Mouse (Mus musculus): ENCODE measurements around the gene Sephs1. TPM values are rescaled to one million over a fixed set of nuclear protein-coding genes. Genes with fewer than 3 reads are reported as not detected.

Sephs1 gene
- polyA plus RNA-seq, 1 experiment: 15.9 TPM

- no peak overlapping the region for H3K4me2 ChIP-seq (ENCODE audit: low read depth)
- H3K4me3 ChIP-seq: no peak overlapping the region
These were observed 8.0 kb upstream of the Sephs1 start for GRCm38 (mm10) chr2:4873331-4873730.

GRCm38 (mm10) chr2:4875090-4875489, 6.3 kb upstream of the Sephs1 start:
- H3K79me2 ChIP-seq (ENCODE audit: control insufficient read depth, insufficient read depth): no peaks in the 10 kb centered on the region
- no peak overlapping the region for H3ac ChIP-seq (ENCODE audit: control insufficient read depth, insufficient read length)
- TF ChIP-seq TCF12 (IDR thresholded peaks at IDR 0.05; ENCODE audit: insufficient read depth, poor library complexity, severe bottlenecking) (no peak), REST (IDR thresholded peaks at IDR 0.05; ENCODE audit: insufficient read depth, insufficient read length) (no peak), MYOG (IDR thresholded peaks at IDR 0.05; ENCODE audit: control insufficient read depth in 1 of 3, insufficient read depth in 1 of 3, insufficient read length in 2 of 3, low read depth in 2 of 3) (no peak), E2F4 (IDR thresholded peaks at IDR 0.05; ENCODE audit: insufficient read depth) (no peak), SRF (IDR thresholded peaks at IDR 0.05; ENCODE audit: control insufficient read depth, insufficient read length, low read depth) (no peak), POLR2AphosphoS2 (IDR thresholded peaks at IDR 0.05; ENCODE audit: insufficient read length, low read depth) (no peak), POLR2A (IDR thresholded peaks at IDR 0.05; ENCODE audit: insufficient read length, low read depth) (no peak), CEBPB (IDR thresholded peaks at IDR 0.05; ENCODE audit: insufficient read depth, poor library complexity, severe bottlenecking) (no peak)
- H3K36me3 ChIP-seq (ENCODE audit: control insufficient read depth, insufficient read depth): no peaks in the 10 kb centered on the region
- no peak overlapping the region for H3K4me3 ChIP-seq
- H3K4me2 ChIP-seq (ENCODE audit: low read depth): no peak overlapping the region
- H3K27me3 ChIP-seq (ENCODE audit: control insufficient read depth, insufficient read depth, insufficient read length): peaks cover 35% of the 10 kb centered on the region

More at GRCm38 (mm10) chr2:4873331-4873730, 8.0 kb upstream of the Sephs1 start:
- Histone ChIP-seq H3K27me3 (ENCODE audit: control insufficient read depth, insufficient read depth, insufficient read length) (peaks cover 43% of the 10 kb centered on the region), H3K79me2 (ENCODE audit: control insufficient read depth, insufficient read depth) (no peaks in the 10 kb centered on the region), H3ac (ENCODE audit: control insufficient read depth, insufficient read length) (no peak overlapping the region), H3K36me3 (ENCODE audit: control insufficient read depth, insufficient read depth) (no peaks in the 10 kb centered on the region)
- TF ChIP-seq REST (IDR thresholded peaks at IDR 0.05; ENCODE audit: insufficient read depth, insufficient read length) (no peak), TCF12 (IDR thresholded peaks at IDR 0.05; ENCODE audit: insufficient read depth, poor library complexity, severe bottlenecking) (no peak), MYOD1 (IDR thresholded peaks at IDR 0.05; ENCODE audit: control insufficient read depth in 1 of 3, insufficient read length in 2 of 3, low read depth in 2 of 3) (no peak), TCF3 (IDR thresholded peaks at IDR 0.05; ENCODE audit: insufficient read length, low read depth) (no peak), POLR2AphosphoS2 (IDR thresholded peaks at IDR 0.05; ENCODE audit: insufficient read length, low read depth) (no peak), CEBPB (IDR thresholded peaks at IDR 0.05; ENCODE audit: insufficient read depth, poor library complexity, severe bottlenecking) (no peak), POLR2A (IDR thresholded peaks at IDR 0.05; ENCODE audit: insufficient read length, low read depth) (no peak), MAX (IDR thresholded peaks at IDR 0.05; ENCODE audit: low read depth) (no peak), SRF (IDR thresholded peaks at IDR 0.05; ENCODE audit: control insufficient read depth, insufficient read length, low read depth) (no peak), E2F4 (IDR thresholded peaks at IDR 0.05; ENCODE audit: insufficient read depth) (no peak), USF1 (IDR thresholded peaks at IDR 0.05; ENCODE audit: low read depth) (no peak), MYOG (IDR thresholded peaks at IDR 0.05; ENCODE audit: control insufficient read depth in 1 of 3, insufficient read depth in 1 of 3, insufficient read length in 2 of 3, low read depth in 2 of 3) (no peak)

- H3K4me2 ChIP-seq (ENCODE audit: low read depth): no peak overlapping the region
- TF ChIP-seq TCF3 (IDR thresholded peaks at IDR 0.05; ENCODE audit: insufficient read length, low read depth): no peak
- H3ac ChIP-seq (ENCODE audit: control insufficient read depth, insufficient read length): no peak overlapping the region
- H3K79me2 ChIP-seq (ENCODE audit: control insufficient read depth, insufficient read depth): no peaks in the 10 kb centered on the region
- no peak overlapping the region for H3K4me3 ChIP-seq
- H3K27me3 ChIP-seq (ENCODE audit: control insufficient read depth, insufficient read depth, insufficient read length): peaks cover 25% of the 10 kb centered on the region
- no peaks in the 10 kb centered on the region for H3K36me3 ChIP-seq (ENCODE audit: control insufficient read depth, insufficient read depth)
These were observed 5.2 kb upstream of the Sephs1 start for GRCm38 (mm10) chr2:4876131-4876530.

GRCm38 (mm10) chr2:4880737-4881349, 521 bp upstream of the Sephs1 start:
- no peaks in the 10 kb centered on the region for H3K36me3 ChIP-seq (ENCODE audit: control insufficient read depth, insufficient read depth)
- TF ChIP-seq MYOD1 (IDR thresholded peaks at IDR 0.05; ENCODE audit: control insufficient read depth in 1 of 3, insufficient read length in 2 of 3, low read depth in 2 of 3) (no peak), E2F4 (IDR thresholded peaks at IDR 0.05; ENCODE audit: insufficient read depth) (no peak), TCF3 (IDR thresholded peaks at IDR 0.05; ENCODE audit: insufficient read length, low read depth) (no peak), MAX (IDR thresholded peaks at IDR 0.05; ENCODE audit: low read depth) (no peak), USF1 (IDR thresholded peaks at IDR 0.05; ENCODE audit: low read depth) (no peak), POLR2AphosphoS2 (IDR thresholded peaks at IDR 0.05; ENCODE audit: insufficient read length, low read depth) (no peak), CEBPB (IDR thresholded peaks at IDR 0.05; ENCODE audit: insufficient read depth, poor library complexity, severe bottlenecking) (no peak), MYOG (IDR thresholded peaks at IDR 0.05; ENCODE audit: control insufficient read depth in 1 of 3, insufficient read depth in 1 of 3, insufficient read length in 2 of 3, low read depth in 2 of 3) (no peak), REST (IDR thresholded peaks at IDR 0.05; ENCODE audit: insufficient read depth, insufficient read length) (no peak), POLR2A (IDR thresholded peaks at IDR 0.05; ENCODE audit: insufficient read length, low read depth) (no peak), SRF (IDR thresholded peaks at IDR 0.05; ENCODE audit: control insufficient read depth, insufficient read length, low read depth) (no peak), TCF12 (IDR thresholded peaks at IDR 0.05; ENCODE audit: insufficient read depth, poor library complexity, severe bottlenecking) (no peak)

GRCm38 (mm10) chr2:4882249-4882791, 956 bp downstream of the Sephs1 start:
- Histone ChIP-seq H3K4me3 (peak overlapping the region; percentile 49), H3K27me3 (ENCODE audit: control insufficient read depth, insufficient read depth, insufficient read length) (no peaks in the 10 kb centered on the region), H3K79me2 (ENCODE audit: control insufficient read depth, insufficient read depth) (peaks cover 38% of the 10 kb centered on the region), H3K4me2 (ENCODE audit: low read depth) (peak overlapping the region; percentile 93), H3K36me3 (ENCODE audit: control insufficient read depth, insufficient read depth) (no peaks in the 10 kb centered on the region), H3ac (ENCODE audit: control insufficient read depth, insufficient read length) (peak overlapping the region; percentile 99)
- TF ChIP-seq POLR2A (IDR thresholded peaks at IDR 0.05; ENCODE audit: insufficient read length, low read depth) (peak; percentile 57), POLR2AphosphoS2 (IDR thresholded peaks at IDR 0.05; ENCODE audit: insufficient read length, low read depth) (no peak), MYOG (IDR thresholded peaks at IDR 0.05; ENCODE audit: control insufficient read depth in 1 of 3, insufficient read depth in 1 of 3, insufficient read length in 2 of 3, low read depth in 2 of 3) (no peak)

More at GRCm38 (mm10) chr2:4880737-4881349, 521 bp upstream of the Sephs1 start:
- peak overlapping the region; percentile 99 for H3ac ChIP-seq (ENCODE audit: control insufficient read depth, insufficient read length)
- H3K4me2 ChIP-seq (ENCODE audit: low read depth): peak overlapping the region; percentile 80
- peaks cover 26% of the 10 kb centered on the region for H3K79me2 ChIP-seq (ENCODE audit: control insufficient read depth, insufficient read depth)
- H3K27me3 ChIP-seq (ENCODE audit: control insufficient read depth, insufficient read depth, insufficient read length): no peaks in the 10 kb centered on the region
- H3K4me3 ChIP-seq: peak overlapping the region; percentile 49
